Mouse (Mus musculus) hindbrain, embryonic 16.5 days (tissue): ENCODE measurements around the gene Napsa. TPM values are rescaled to one million over a fixed set of nuclear protein-coding genes. Genes with fewer than 3 reads are reported as not detected.

Source experiments
- ATAC-seq: fragments of 200-750 bp; cut with Nextera tagmentation; 2 replicates; pipeline ENCODE4 v1.8.0; 2017; ENCODE audit warnings: moderate TSS enrichment, moderate library complexity
- H3K27ac ChIP-seq: fragments of 300-500 bp; sonication (generic); 2 replicates; pipeline ENCODE4 v1.5.1; 2014; ENCODE audit warnings: low read depth, mild to moderate bottlenecking, control low read depth, low read length, moderate library complexity
- H3K27me3 ChIP-seq: fragments of 300-500 bp; sonication (generic); replicated peaks from 2 replicates; pipeline ENCODE4 v1.6.1; 2014; ENCODE audit warnings: low read length; ENCODE audit not compliant: control insufficient read depth, insufficient read depth
- H3K36me3 ChIP-seq: fragments of 300-500 bp; sonication (generic); 2 replicates; pipeline ENCODE4 v1.6.1; 2014; ENCODE audit warnings: mild to moderate bottlenecking, low read length, moderate library complexity, mixed read lengths; ENCODE audit not compliant: control insufficient read depth, insufficient read depth
- H3K4me1 ChIP-seq: fragments of 300-500 bp; sonication (generic); 2 replicates; pipeline ENCODE4 v1.6.1; 2014; ENCODE audit warnings: low read depth, low read length; ENCODE audit not compliant: control insufficient read depth, insufficient read depth
- H3K4me2 ChIP-seq: fragments of 300-500 bp; sonication (generic); 2 replicates; pipeline ENCODE4 v1.6.1; 2014; ENCODE audit warnings: mild to moderate bottlenecking, low read length, control low read depth, moderate library complexity
- H3K4me3 ChIP-seq: fragments of 300-500 bp; sonication (generic); 2 replicates; pipeline ENCODE4 v1.5.1; 2014; ENCODE audit warnings: mild to moderate bottlenecking, low read length, control low read depth, moderate library complexity
- H3K9ac ChIP-seq: fragments of 300-500 bp; sonication (generic); 2 replicates; pipeline ENCODE4 v1.6.1; 2014; ENCODE audit warnings: low read depth, mild to moderate bottlenecking, control low read depth, low read length, moderate library complexity
- H3K9me3 ChIP-seq: fragments of 300-500 bp; sonication (generic); 2 replicates; pipeline ENCODE4 v1.6.1; 2014; ENCODE audit warnings: mild to moderate bottlenecking, low read length, moderate library complexity; ENCODE audit not compliant: control insufficient read depth
- WGBS: fragments of 180-500 bp; shearing (Covaris S2); extraction: QIAGEN DNeasy Blood & Tissue Kit; methylation state at CpG from one replicate; pipeline ENCODE4 v1.1.7; 2014; 5-methylcytosine and 5-hydroxymethylcytosine counted together
- microRNA-seq: library from miRNA; unstranded; fragments of <30 nt; microRNA quantifications from one replicate; pipeline ENCODE4, GENCODE M21; 2017
- polyA plus RNA-seq: library from polyadenylated mRNA; unstranded; fragments of >200 nt; fragmentation: Nextera tagmentation; extraction: Ambion mirVana; gene quantifications from 2 replicates; pipeline ENCODE4 v1.2.1, GENCODE M21; 2015

The Napsa gene
- polyA plus RNA-seq, 1 experiment from 2014 or later: 1.6 TPM

DNA sequence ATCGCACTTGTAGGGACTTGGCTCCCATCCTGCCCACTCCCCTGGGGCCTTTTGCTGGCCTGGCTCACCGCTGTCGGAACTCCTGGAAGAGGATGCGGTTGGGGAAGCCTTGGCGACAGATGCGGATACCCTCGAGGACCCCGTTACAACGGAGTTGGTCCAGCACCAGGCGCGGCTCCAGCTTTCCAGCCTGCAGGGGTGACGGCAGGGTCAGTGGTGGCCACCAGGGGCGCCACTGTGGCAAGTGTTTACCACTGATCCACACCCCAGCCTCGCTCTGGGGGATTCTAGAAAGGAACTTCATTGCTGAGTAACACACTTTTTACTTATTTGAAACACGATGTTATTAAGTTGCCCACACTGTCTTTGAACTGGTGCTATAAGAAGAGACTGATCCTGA lies 61.2 kb downstream of the Napsa start:
- no peaks in the 10 kb centered on the region for H3K4me1 ChIP-seq
- H3K27me3 ChIP-seq: peaks cover 6% of the 10 kb centered on the region
- no peaks in the 10 kb centered on the region for H3K9me3 ChIP-seq

More for the DNA sequence above, 61.2 kb downstream of the Napsa start:
- H3K27ac ChIP-seq: no peak overlapping the region
- H3K36me3 ChIP-seq: no peaks in the 10 kb centered on the region
- ATAC-seq: no peak
- no peak overlapping the region for H3K9ac ChIP-seq
- H3K4me3 ChIP-seq: no peak overlapping the region
- no peak overlapping the region for H3K4me2 ChIP-seq
- WGBS: 13% methylated on average over 15 of the region's 15 CpGs

Small RNA genes within 50 kb of the gene (microRNA-seq; reads per million reads assigned to microRNA genes)
- gene Mir7053: not detected

Other genes with a start within 250 kb of the Napsa start
- gene Syt3, start 188.3 kb upstream of the Napsa start, polyA plus RNA-seq: 74.8 and 75.6 TPM in 2 replicates
- 3.6 and 3.8 TPM in 2 replicates for gene 1700008O03Rik, start 186.6 kb upstream of the Napsa start, polyA plus RNA-seq
- 12.4 and 12.6 TPM in 2 replicates for gene Lrrc4b, start 143.4 kb upstream of the Napsa start, polyA plus RNA-seq
- gene Aspdh, start 107.0 kb upstream of the Napsa start, polyA plus RNA-seq: 3.1 and 3.9 TPM in 2 replicates
- gene Josd2, start 104.4 kb upstream of the Napsa start, polyA plus RNA-seq: 42.5 and 46.2 TPM in 2 replicates
- gene Emc10, start 75.9 kb upstream of the Napsa start, polyA plus RNA-seq: 145 and 150 TPM in 2 replicates
- 20.4 and 23.7 TPM in 2 replicates for gene Fam71e1, start 75.8 kb upstream of the Napsa start, polyA plus RNA-seq
- gene Mybpc2, start 47.7 kb upstream of the Napsa start, polyA plus RNA-seq: 0.14 and 0.15 TPM in 2 replicates
- gene Spib, start 40.3 kb upstream of the Napsa start, polyA plus RNA-seq: not detected in 2 replicates
- gene Pold1, start 23.5 kb upstream of the Napsa start, polyA plus RNA-seq: 20.5 and 26.3 TPM in 2 replicates
- gene Nr1h2, start 18.4 kb upstream of the Napsa start, polyA plus RNA-seq: 62.0 and 66.1 TPM in 2 replicates
- 6.4 and 8.5 TPM in 2 replicates for gene Kcnc3, start 18.3 kb downstream of the Napsa start, polyA plus RNA-seq
- 5.0 and 8.0 TPM in 2 replicates for gene Myh14, start 98.5 kb downstream of the Napsa start, polyA plus RNA-seq
- gene Izumo2, start 136.4 kb downstream of the Napsa start, polyA plus RNA-seq: not detected in 2 replicates
- 31.2 and 34.0 TPM in 2 replicates for gene Vrk3, start 176.0 kb downstream of the Napsa start, polyA plus RNA-seq
- gene Zfp473, start 178.7 kb downstream of the Napsa start, polyA plus RNA-seq: 1.1 and 1.4 TPM in 2 replicates
- 42.5 and 51.6 TPM in 2 replicates for gene Nup62, start 243.7 kb downstream of the Napsa start, polyA plus RNA-seq
- gene Il4i1, start 244.0 kb downstream of the Napsa start, polyA plus RNA-seq: 0.80 and 1.7 TPM in 2 replicates
- gene Atf5, start 244.3 kb downstream of the Napsa start, polyA plus RNA-seq: 2.7 and 2.9 TPM in 2 replicates